Mouse (Mus musculus) adipocyte (in vitro differentiated cells): ENCODE results near the gene Ntrk3.

Source experiments
- DNase-seq: peaks from one replicate; pipeline ENCODE4 v3.0.0-alpha.2; 2016; ENCODE audit warnings: low spot score

Ntrk3 gene

DNA sequence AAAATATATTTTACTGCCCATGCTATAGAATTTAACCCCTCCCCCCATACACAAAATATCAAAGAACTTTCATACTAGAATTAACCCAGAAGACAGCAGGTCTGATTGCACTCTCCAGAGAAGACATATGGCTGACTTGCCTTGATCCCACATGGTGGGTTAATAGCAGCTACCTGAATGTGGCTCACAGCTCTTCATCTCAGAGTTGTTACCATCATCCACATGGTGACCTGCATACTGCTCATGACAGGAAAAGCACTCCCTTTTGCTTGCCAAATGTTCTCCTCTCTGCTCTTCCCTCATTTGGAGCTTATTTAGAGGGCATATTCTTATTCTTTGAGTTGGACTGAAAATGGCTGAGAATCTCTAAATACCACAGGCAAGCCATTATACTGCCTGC, 404.4 kb downstream of the Ntrk3 start:
- no peak for DNase-seq

DNA sequence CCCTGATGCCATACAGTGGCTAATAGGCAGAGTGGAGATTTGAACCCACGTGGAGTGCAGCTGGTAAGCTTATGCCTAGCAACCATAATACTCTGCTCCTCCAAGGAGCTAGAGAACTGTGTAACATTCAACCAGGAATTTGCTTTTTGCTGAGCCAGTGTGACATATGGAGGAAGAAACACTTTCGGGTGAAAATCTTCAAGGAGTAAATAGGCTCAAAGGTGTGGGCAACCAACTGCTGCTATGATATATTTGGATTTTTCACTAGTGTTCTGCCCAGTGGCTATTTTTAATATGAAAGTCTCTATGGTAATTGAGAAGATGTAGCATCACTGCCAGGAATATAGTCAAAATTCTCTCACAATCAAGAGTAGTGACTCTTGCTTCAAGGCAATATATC, 409.5 kb downstream of the Ntrk3 start:
- DNase-seq, result no peak

- DNase-seq, result no peak
Measured at GRCm38 (mm10) chr7:78326185-78326584, 411.6 kb downstream of the Ntrk3 start.

DNA sequence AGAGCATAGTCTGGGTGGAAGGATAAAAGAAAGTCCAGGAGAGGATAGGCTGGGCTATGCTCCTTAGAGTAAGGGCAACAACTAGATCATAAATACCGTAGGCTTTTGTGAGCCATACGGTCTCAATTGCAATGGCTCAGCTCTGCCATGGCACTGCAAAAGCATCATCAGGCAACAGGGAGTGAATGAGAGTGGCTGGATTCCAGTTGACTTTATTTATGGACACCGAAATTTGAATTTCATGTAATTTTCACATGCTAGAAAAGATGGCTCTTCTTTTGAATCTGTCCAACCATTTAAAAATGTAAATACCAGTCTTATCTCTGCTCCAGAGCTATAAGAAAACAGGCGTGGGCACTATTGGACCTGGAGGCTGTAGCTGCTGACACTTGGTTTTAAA, 419.2 kb downstream of the Ntrk3 start:
- DNase-seq, result no peak

- no peak for DNase-seq
Measured at GRCm38 (mm10) chr7:78305770-78306169, 432.0 kb downstream of the Ntrk3 start.

- DNase-seq, result no peak
Measured at GRCm38 (mm10) chr7:78305029-78305428, 432.8 kb downstream of the Ntrk3 start.

DNA sequence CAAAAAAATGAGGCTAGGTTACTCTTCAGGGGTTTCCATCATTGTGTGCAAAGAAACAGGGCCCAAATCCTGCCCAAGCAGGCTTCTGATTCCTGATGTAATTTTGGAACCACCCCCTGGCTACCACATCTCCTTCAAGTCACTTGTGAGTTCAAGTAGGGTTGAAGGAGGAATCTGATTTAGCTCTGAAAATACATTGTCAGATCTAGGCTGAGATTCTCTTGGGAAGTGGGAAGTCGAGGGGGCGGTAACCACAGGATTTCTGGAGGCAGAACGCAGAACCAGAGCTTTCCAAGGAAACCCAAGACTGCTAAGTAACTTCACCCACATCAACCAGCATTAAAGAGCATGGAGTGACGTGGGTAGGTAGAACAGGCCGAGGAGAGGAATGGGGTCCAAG, 440.5 kb downstream of the Ntrk3 start:
- DNase-seq, result no peak

GRCm38 (mm10) chr7:78294322-78294721, 443.5 kb downstream of the Ntrk3 start:
- no peak for DNase-seq

GRCm38 (mm10) chr7:78290186-78290585, 447.6 kb downstream of the Ntrk3 start:
- no peak for DNase-seq

DNA sequence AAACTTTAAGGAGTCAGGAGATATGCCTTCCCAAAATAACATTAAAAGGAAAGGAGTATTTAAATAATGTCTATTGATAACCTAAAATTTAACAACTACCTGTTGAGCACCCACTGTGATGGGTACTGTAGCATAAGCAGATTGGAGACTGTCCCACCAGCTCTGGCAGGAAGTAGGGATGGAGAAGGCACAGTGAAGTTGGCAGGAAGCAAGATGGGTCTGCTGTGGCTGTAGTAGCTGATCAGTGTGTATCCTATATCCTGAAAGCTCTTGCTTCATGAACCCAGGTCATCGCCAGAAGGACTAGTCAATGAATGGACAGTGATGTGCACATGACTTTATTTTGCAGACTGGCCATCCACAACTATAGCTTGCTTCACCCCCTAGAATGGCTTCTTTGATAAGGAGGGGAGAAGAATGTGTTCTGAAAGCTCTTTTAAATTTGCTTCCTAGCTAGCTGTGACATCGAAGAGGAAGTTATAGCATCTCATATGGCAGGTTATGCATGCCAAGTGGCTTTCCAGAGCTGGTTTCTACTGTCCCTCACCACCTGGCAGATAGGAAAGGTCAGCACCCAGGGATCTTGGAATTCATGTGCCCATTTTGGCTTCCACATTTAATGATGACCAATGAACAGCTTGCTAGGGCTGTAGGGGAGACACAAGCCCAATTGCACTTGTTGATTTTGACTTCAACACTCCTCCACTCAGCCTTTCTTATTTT, 451.1 kb downstream of the Ntrk3 start:
- no peak for DNase-seq

DNA sequence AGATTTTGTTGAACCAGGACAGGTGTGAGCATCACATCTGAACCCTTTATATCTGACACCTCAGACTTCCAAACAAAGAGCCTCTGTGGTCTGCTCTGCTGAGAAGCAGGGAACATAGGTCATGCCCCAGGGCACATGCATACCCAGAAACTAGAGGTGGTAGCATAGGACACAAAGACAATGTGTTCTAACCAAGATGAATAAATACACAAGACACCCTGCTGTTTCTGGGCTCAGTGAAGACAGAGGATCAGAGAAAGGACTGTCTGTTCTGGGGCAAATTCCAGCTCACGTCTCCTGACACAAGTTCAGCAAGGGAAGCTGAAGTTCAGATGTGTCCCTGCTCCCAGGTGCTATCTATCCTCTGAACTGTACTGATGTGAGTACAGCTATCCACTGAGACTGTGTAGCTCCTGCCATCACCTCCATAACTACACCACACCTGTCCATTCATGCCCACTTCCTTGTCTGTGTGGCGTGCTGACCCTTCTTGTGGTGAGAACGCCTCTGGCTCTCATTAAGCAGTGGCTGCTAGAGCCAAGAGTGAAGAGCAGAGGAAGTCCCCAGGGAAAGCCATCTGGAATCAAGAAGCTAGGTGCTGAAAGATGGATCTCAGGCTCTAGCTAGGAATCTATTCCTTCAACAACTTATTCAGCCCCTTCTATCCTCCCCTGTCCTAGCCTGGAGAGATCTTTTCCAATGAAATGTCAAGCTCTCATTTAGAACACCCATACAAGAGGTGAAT, 468.1 kb downstream of the Ntrk3 start:
- DNase-seq, result no peak

DNA sequence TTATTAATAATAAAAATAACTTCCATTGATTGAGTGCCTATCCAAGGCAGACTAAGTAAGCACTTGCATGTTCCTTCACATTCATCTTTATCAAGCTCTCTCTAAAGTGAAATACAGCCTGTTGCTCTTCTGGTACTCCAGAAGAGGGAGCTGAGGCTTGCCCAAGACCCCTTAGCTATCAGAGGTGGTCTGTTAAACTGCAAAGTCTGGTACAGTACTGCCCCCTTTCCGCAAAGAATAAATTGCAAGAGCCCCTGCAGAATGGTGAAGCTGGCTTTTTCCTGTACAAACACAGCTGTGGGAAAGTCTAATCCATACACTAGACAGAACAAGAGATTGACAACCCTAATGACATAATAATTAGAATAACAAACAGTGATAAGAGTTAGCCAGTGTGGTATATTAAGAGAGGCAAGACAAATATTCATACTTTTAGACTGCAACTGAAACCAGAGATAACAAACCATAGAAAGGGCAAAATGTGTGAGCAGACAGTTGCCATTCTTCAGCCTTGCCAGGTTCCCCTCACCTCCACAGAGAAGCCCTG, 470.3 kb downstream of the Ntrk3 start:
- no peak for DNase-seq

DNA sequence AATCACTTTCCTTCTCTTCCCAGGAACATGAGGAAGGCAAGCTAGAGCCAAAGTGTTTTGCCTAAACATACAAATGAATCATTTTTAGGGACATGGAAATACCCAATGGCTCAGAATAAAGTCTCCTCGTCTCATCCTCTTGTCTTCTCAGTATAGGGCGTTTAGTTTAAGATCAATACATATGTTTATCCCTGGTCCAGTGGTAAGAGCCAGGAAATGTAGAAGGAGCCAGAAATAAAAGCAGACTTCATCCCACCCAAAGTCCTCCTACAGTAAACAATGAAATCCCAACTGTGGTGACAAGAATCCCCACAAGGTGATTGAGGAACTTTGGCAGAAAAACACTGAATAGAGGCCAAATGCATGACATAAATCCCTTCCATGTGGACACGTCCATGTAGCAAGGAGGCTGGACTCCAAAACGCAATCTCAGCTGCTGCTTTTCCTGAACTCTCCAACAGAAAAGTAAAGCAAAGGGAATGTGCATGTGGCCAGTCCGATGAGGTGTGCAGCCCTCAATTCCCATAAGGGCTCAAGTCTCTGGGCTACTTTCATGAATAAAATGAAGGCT, 473.3 kb downstream of the Ntrk3 start:
- DNase-seq, result peak; percentile 5

GRCm38 (mm10) chr7:78261420-78262125, 476.2 kb downstream of the Ntrk3 start:
- no peak for DNase-seq

GRCm38 (mm10) chr7:78258151-78258550, 479.7 kb downstream of the Ntrk3 start:
- no peak for DNase-seq

DNA sequence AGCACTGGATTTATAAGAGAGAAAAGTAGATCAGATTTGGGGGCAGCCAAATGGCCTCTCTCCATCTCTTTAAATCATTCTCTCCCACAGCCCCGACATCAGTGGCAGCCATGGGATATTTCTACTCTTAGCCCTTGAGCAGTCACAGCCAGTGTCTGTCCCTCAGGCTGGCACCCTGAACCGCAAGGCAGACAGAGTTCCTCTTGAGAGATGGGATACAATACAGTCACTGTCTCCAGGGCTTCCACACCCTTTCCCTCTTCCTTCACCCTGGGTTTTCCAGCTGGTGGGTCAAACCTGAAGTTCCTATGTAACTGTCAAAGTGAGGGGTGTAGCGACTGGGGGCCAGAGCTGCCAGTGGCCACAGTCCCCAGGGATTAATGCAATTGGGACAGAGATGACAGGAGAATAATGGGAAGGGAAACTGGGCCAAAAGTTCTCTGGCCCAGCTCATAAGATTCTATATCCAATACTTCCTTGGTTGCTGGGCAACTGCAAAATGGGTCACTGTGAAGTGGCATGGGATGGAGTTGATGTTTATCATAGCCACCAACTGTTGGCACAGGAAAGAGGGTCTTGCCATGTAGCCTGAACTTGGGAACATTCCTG, 483.9 kb downstream of the Ntrk3 start:
- no peak for DNase-seq

GRCm38 (mm10) chr7:78248119-78248642, 489.6 kb downstream of the Ntrk3 start:
- no peak for DNase-seq

GRCm38 (mm10) chr7:78239012-78239411, 498.8 kb downstream of the Ntrk3 start:
- no peak for DNase-seq

- no peak for DNase-seq
Measured at GRCm38 (mm10) chr7:78221668-78222067, 516.1 kb downstream of the Ntrk3 start.

DNA sequence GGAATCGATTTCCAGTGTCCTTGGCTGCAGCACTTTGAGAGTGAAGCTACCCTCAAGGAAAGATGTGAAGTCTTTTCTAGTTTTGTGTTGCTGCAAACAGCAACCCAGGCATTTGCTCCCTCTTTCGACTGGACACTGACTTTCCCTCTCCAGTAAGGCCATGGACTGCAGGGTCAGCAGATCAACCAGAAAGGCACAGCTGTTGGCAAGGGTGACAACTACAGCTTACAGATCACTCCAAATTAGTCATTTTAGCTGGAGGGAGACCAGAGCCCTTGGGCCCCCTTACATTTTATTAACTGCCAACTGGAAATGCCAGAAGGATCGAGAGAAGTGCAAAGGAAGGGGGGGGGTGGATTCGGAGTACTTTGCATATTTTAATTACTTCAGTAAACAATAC, 516.9 kb downstream of the Ntrk3 start:
- DNase-seq, result no peak

DNA sequence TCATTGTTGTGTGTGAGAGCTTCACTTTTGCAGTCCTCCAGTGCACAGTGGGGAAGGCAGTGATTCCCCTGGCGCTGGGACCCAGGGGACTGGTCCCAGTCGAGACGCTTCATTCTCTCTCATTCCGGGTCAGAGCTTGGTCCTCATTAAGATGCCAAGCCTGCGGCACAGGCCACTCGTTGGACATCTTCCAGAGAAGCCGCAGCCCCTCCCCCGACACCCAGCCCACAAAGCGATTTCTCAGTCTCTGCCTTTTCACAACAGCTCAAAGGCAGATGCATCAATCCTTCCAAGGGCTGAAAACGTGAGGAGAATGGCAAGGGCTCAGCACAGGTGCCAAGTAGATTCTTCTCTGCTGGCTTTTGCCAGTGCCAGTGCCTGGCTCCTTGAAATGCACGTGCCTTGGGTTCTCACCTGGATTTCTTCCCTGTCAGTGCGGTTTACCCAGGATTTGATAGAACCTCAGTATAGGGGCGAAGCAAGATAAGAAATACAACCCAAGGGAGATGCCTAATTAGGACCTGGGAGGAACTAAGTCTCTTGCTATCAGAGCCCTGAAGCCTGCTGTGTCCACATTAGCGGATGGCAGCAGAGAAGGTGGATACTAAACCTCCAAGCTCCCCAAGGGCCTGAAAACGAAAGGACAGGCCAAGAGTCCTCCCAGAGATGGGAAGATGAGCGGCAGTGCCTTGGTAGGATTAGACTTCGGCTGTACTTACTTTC, 546.7 kb downstream of the Ntrk3 start:
- no peak for DNase-seq
